Mouse (Mus musculus) cerebellum, adult 11 months (tissue): ENCODE results near the gene Armcx4.
"Not testable (repeated sequence)": the region's sequence is repeated elsewhere in the genome, so short reads cannot be mapped to it uniquely, and the experiment has no call there.

Experiments
- DNase-seq: peaks from one replicate; pipeline ENCODE4 v3.0.0; 2022

The Armcx4 gene

DNA sequence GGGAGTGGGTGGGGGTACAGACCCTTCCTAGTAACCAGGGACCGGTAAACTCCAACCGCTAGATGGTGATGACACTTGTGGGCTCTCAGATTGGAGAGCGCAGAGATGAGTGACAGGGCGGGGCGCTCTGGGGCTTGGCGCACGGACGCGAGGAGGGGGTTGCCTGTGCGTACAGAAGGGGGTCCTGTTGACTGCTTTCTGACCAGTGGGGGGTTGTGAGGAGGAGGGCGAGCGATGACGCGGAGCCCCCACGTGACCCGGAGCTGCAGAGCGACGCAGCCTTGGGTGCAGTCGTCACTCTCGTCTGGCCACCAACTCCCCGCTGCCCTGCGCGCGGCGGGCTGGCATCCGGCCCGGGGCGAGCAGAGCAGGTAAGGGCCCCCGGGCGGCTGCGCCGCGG is at the start of gene Armcx4:
TSS of gene Armcx4 (plus strand) at position 253 of the 400 bp plus-strand sequence.
- peak; percentile 74 for DNase-seq

DNA sequence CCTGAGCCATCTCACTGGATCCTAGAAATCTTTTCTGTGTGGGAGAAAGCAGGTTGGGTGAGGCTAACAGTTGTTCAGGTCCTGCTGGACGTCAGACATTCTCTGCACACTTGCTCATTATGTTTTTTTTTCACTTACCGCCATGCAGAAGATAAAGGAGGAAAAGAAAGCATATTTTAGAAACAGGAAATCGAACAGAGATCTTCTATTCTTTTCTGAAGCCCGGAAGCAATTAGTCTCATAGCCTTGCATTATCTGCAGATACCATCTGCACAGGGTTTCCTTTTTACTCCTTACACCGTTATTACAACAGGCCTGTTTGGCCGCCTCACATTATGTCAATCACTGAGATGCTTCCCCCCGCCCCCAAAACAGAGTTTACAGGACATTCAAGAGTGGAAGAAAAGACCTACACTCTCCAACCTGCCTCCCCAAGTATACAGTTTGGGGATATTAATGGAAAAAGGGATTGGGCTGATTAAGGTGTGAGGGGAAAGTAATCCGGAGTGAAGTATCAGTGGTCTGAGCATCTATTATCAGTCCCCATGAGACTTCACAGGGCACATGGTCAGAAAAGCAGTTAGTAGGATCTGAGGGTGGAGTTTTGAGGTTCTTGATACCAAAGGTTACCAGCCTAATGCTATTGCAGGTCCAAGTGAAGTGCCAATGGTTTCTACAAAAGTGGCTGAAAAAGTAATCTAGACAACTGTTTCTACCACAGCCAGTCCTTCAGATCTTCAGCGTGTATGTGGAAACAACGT is 45.1 kb upstream of the Armcx4 start:
- DNase-seq: no peak

DNA sequence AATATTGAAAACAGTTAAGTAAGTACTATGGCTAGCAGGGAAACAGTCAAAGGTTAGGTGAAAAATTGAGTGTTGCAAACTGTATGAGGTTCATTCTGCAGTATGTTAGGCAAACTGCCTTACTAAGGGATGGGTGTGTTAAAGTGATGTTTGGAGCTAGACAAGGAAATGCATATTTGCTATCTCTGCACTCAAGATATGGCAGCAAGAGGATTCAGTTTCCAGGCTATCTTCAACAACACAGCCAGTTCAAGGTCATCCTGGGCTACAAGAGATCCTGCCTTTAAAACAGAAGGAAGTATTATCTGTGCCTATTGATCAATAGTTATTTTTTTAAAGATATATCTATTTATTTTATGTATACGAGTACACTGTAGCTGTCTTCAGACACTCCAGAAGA is 40.0 kb upstream of the Armcx4 start:
- no peak for DNase-seq

DNA sequence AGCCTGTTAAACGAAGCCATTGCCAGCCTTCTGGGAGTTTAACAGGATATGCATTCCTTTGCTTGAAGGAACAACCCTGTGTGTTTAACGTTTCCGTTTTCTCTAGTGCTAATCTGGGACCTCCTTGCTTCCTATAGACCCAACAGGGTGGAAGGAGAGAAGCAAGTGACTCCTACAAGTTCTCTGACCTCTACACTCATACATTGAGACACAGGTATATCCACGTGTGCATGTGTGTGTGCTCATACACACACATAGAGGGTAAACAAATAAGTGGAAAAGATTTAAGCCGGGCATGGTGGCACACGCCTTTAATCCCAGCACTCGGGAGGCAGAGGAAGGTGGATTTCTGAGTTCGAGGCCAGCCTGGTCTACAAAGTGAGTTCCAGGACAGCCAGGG is 38.9 kb upstream of the Armcx4 start:
- DNase-seq: no peak

DNA sequence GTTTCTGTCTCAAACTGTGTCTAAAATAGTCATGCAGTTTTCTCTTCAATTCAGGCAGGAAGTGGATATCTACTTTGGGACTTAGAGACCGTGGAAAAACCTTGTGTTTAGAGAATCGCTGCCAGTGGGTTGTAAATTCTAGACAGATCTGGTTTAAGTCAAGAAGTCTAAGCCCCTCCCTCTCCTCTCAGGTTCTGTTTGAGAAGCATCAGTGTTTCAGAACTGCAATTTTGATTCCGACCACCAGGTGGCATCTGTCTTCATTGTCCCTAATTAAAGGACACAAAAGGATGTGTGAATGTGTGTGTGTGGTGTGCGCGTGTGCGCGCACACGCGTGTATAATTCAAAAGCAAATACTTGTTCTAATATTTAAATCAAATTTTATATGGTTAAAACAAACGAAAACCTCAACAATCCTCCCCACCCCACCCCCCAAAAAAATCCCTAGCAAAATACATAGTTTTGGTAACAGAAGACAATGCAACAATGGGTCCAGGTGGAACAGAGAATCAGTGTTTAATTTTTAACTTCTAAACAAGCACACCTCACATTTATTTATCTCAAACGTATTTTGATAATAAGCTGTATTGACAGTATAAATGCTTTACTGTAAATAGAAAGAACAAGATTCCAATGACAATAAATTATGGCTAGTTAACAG is 38.2 kb upstream of the Armcx4 start:
- DNase-seq: peak; percentile 66

DNA sequence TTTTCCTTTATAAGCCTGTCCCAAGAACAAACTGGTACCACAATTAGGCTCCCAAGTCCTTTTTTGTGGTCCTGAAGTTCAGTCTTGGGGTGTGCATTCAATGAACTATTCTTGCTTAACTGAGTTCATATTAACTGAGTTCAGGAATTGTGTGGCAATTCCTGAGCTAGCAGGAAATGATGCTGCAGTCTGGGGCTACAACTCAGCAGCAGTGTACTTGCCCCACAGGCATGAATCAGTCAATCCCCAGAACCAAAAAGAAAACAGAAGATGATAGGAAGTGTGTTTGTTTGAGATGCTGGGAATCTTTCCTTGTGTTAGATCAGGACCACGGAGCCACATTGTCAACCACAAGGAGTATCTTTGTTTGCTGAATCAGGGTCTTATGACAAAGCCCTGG is 34.3 kb upstream of the Armcx4 start:
- no peak for DNase-seq

DNA sequence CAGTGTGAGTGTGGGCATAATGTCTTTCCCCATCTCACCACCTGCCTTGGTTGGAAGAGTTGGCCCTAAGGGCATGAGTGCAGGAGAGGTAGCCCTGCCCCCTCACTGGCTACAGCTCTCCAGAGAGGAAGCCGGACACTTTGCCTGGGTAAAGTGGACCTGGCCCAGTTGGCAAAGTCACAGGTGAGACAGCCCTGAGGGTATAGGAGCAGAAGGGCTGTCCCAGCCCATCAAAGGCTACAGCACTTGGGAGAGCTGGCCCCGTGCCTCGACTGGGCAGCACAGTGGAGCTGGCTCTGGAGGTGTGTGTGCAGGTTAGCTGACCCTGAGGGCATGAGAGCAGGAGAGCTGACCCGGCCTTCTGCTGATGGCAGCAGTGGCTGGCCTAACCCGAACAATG is 24.7 kb upstream of the Armcx4 start:
- peak; percentile 12 for DNase-seq

DNA sequence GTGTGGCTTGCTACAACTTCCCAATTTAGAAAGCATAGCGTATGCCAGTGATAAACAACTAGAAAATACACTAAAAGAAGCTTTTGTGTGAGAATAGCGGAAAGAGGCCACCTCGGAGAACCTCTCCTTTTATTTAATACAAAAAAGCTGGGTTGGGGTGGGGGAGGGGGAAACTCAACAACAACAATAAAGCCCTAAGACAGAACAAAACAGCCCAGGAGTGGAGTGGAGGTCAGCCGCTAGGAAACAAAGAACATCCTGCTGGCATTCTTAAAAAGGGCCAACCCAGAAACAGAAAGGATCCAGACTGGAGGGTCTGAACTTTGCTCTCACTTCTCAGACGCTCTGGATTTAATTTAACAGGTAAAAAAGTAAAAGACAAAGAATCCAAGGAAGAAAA is 11.3 kb upstream of the Armcx4 start:
- no peak for DNase-seq

DNA sequence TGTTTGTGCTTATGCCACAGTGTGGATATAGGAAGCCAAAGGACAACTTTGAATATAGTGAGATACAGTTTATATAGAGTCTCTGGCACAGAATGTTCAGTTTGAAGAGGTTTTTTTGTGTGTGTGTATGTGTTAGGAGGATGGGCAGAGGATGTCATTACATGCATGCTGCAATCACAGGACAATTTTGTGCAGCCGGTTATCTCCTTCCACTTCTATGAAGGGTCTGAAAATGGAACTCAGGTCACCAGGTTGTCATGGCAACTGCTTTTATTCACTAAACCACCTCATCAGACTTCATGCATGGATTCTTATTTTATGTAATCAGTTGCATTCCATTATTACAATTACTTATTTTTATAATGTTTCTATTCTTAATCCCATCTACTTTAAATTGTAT is 10.4 kb upstream of the Armcx4 start:
- no peak for DNase-seq

DNA sequence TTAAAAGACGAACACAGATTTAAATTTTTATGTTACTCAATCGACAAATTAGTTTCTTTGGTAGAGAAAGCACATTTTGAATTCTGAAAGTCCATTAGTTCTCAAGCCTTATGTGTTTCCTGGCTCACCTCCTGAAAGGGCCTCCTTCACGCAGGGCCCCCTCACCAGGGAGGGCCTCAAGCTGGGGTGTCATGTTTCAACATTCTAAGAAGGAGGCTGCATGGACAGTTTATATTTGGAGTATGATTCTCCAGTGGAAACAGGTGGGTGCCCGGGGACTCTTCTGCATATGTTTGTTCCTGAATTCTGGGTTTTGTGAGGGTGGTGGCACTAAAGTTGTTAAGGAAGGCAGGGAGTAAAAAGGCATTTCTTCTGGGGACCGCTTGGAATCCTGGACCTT is 1.4 kb upstream of the Armcx4 start:
- DNase-seq: no peak

DNA sequence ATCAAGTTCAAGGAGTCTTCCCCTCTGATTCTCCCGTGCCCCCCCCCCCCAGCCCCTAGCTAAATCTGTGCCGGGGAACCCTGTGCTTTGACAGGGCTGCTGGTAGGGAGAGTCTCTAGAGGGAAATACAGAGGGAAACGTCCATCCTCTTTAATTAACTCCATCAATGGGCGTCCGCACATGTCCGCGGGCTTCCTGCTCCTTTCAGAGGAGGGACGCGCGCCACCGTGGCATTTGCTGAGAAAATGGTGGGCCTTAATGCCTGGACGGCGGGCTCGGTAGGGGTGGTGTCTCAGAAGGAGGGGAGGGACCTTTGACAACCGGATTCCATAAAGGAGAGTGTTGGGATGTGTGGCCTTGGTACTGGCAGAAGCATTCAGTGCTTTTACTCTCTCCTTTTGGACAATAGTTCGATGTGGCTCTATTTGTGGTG is 436 bp downstream of the Armcx4 start:
- peak; percentile 32 for DNase-seq

DNA sequence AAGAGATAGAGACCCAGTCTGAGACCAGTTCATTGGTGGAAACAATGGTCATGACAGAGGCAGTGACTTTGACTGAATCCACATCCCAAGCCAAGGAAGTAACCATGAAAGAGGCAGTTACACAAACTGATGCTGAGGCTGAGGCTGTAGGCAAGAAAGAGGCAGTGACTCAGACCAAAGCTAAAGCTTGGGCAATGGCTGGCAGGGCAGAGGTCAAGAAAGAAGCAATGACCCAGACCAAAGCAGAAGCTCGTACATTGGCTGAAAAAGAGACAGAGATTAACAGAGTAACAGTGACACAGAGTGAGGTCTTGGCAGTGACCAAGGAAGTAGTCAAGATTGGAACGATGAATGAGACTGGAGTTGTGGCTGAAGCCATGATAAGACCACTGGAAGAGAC is 3.4 kb downstream of the Armcx4 start:
- no peak for DNase-seq

DNA sequence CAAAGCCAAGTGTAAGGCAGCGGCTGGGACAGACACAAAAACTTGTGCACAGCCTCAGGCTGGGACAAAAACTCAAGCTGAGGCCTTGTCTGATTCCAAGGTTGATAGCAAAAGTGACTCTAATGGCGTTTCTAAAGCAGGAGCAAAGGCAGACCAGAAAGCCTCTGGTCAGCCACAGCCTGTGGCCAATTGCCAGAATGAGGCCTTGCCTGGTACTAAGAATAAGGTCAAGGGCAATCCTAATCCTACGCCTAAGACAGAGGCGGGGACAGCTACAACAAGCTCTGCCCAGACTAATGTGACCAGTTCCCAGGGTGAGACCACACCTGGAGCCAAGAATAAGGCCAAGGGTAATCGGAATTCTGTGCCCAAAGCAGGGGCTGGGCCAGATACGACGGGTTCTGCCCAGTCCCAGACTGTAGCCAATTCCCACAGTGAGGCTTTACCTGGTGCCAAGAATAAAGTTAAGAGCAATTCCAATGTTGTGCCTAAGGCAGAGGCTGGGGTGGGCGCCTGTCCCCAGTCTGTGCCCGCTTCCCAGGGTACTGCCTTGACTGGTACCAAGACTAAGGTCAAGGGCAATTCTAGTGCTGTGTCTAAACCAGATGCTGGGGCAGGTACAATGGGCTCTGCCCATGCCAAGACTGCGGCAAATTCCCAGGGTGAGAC is 4.7 kb downstream of the Armcx4 start:
- no peak for DNase-seq

DNA sequence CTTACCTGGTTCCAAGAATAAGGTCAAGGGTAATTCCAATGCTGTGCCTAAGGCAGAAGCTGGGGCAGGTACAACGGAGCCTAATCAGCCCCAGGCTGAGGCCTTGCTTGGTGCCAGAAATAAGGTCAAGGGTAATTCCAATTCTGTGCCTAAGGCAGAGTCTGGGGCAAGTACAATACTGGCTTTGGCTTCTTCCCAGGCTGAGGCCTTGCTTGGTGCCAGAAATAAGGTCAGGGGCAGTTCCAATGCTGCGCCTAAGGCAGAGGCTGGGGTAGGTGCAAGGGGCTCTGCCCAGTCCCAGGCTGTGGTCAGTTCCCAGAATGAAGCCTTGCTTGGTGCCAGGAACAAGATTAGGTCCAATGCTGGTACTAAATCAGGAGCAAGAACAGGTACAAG is 5.2 kb downstream of the Armcx4 start:
- DNase-seq: no peak

DNA sequence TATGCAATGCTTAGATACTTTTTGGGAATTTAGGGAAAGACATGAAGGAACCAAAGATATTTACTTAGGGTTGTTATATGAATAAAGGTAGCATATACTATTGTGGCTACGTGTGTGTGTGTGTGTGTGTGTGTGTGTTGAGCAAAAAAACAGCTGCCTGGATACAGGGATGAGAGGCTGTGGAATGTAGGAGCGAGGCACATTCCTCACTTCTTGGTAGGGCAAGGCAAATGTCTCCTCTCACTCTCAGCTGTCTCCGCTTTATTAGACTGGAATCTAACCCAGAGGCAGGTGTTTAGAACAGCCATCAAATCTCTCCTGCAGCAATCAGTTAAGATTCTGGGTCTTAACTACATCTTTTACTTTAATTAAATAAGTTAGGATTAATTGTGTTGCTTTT is 30.5 kb downstream of the Armcx4 start:
- DNase-seq: no peak

DNA sequence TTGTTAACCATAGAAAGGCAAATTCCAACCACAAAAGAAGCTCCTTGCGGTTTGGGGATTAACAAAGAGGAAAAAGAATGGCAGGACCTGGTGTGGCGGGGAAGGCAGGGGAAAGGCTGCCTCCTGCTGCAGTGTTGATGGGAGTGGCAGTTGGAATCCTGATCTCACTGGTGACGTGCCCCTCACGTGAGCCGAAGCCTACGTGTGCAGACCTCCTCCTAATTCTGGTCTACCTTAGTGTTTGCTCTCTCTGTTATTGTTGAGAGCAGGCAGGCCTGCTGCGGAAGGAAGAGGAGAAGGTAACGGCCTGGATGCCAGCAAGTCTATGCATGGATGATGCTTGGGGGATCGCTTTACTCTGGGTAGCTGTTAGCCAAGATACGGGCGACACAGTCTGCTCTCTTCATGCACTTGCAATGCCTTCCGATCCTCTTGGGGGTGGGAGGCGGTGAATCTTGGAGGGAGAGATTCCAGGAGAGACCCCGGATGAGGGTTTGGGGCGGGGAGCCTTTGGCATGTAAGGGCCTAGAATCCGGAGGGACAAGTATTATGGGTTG is 31.5 kb downstream of the Armcx4 start, which contains the start of gene Armcx1:
TSS of gene Armcx1 (plus strand) at position 212 of the 557 bp plus-strand sequence.
- DNase-seq: peak; percentile 57

DNA sequence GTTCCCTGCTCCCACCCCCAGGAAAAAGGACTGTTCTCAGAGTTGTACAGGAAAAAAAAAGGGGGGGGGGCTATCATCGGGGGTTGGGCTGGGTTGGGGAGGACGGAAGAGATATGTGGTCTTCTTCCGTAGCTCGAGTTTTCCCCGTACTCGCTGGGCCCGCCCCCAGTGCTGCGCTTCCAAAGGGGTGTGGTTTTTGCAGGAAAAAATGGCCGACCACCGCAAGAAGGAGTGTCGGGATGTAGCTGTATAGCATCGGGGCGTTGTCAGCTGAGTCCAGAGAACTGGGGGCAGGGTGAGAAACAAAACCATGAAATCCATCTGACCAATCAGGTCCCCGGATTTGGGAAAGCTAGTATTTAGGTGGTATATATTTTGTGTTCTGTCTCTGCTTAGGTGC is 32.2 kb downstream of the Armcx4 start:
- DNase-seq: peak; percentile 34

DNA sequence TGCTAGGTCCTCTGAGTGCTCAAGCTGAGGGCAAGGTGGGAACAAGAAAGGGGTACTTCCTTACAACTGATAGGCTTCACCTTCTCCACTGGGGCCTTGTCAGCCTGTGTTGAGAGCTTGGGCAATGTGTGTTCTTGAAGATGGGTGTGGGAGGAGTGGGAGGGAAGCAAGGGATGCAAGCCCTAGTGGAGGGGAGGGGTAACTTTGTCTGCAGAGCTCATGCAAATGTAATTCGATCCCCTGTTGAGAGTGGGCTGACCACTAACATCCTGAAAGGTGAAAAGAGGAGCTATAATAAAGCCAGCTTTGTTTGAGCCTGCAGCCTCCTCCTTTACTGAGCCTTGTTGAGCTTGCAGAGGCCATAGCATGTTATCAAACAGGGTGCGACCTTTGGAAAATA is 37.4 kb downstream of the Armcx4 start:
- DNase-seq: not testable (repeated sequence)

DNA sequence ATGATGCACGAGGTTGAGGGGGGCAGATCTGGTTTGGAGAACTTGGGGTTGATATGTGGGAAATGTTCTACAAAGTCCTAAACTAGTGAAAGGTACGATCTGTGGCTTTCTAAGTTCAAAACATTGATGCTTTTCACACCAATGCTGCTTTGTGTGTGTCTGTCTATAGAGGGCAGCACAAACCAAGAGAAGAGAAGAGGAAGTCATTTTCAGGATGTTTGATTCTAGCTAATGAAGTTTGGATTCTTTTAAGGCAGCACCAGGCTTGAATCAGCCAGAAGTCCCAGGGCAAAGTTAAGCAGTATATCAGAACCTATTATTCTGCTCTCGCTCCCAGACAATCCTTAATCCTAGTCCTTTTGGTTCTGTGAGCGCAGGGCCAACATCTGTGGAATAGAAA is 43.5 kb downstream of the Armcx4 start:
- DNase-seq: no peak

DNA sequence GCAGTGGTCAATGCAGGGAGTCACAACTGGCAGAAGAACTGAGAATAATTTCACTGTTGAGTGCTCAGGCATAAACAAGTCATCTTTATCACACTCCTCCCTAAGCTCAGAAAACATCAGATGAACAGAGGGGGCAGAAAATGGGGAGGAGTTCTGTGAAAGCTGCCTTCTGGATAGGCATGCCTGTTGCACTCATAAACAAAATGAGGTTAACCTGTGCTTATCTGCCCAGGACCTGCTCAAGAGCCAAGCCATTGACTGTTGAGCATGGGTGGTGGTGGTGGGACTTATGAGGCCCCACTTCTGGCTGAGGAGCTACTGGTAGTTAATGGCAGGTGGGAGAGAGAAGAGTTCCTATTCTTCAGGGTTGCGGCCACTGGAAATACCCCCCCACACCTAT is 51.5 kb downstream of the Armcx4 start:
- no peak for DNase-seq

DNA sequence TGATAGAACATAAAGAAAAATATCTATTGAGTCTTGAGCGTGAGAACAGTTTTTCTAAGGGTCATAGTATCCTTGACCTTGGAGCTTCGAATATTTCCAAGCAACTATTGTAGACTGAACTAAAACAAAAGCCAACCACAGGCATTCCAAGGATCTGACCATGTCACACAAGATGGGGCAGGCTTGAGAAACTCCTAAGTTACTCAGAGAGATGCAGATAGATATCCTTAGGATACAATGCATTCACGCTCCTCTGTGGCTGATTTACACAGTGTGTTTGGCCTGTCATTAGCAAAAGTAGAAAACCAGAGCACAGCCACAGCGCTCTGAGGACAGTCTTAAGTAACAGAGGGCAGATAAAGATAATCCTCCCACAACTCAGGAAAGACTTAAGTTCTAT is 52.8 kb downstream of the Armcx4 start:
- DNase-seq: no peak

DNA sequence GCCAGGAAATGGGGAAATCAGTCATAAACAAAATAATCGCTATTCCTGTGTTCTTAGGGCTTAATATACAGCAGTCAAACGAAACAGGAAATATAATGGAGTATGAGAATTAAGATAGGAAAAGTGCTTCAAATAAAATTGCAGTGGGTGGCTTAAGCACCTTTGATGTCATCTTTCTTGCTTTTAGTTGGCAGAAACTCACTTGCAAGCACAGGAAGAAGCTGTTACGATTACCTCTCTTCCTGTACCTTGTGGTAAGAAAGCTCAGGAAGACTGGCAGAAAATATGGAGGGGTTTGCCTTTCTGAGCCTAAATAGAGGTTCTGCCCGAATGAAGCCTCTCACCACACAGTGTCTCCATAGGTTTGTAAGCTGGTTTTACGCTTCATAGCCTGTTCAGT is 55.5 kb downstream of the Armcx4 start:
- DNase-seq: no peak
